Mouse (Mus musculus) hindbrain, postnatal 0 days (tissue): Measurements from ENCODE around the gene Ubb. TPM values are rescaled to one million over a fixed set of nuclear protein-coding genes. Genes with fewer than 3 reads are reported as not detected.
A peak's percentile ranks its signal among the peaks of the same experiment; 100 is the strongest.

Experiments
- ATAC-seq: fragments of 200-750 bp; cut with Nextera tagmentation; 2 replicates; pipeline ENCODE4 v1.8.0; 2017; ENCODE audit warnings: mild to moderate bottlenecking, moderate TSS enrichment, moderate library complexity
- DNase-seq: peaks from one replicate; pipeline ENCODE4 v3.0.0-alpha.2; 2015; ENCODE audit warnings: low spot score
- H3K27ac ChIP-seq: fragments of 300-500 bp; sonication (generic); 2 replicates; pipeline ENCODE4 v1.5.1; 2014; ENCODE audit warnings: mild to moderate bottlenecking
- H3K27me3 ChIP-seq: fragments of 300-500 bp; sonication (generic); 2 replicates; pipeline ENCODE4 v1.6.1; 2014; ENCODE audit warnings: low read length, mixed read lengths; ENCODE audit not compliant: insufficient read depth
- H3K36me3 ChIP-seq: fragments of 300-500 bp; sonication (generic); 2 replicates; pipeline ENCODE4 v1.6.1; 2014; ENCODE audit warnings: low read length, mixed read lengths; ENCODE audit not compliant: insufficient read depth
- H3K4me1 ChIP-seq: fragments of 300-500 bp; sonication (generic); 2 replicates; pipeline ENCODE4 v1.6.1; 2014; ENCODE audit warnings: antibody characterized with exemption, low read length, mixed read lengths; ENCODE audit not compliant: insufficient read depth
- H3K4me2 ChIP-seq: fragments of 300-500 bp; sonication (generic); 2 replicates; pipeline ENCODE4 v1.6.1; 2014; ENCODE audit warnings: low read depth, mild to moderate bottlenecking, low read length, moderate library complexity, mixed read lengths
- H3K4me3 ChIP-seq: fragments of 300-500 bp; sonication (generic); 2 replicates; pipeline ENCODE4 v1.5.1; 2014; ENCODE audit warnings: low read length
- H3K9ac ChIP-seq: fragments of 300-500 bp; sonication (generic); replicated peaks from 2 replicates; pipeline ENCODE4 v1.6.1; 2014; ENCODE audit warnings: mild to moderate bottlenecking, low read length, moderate library complexity, mixed read lengths
- H3K9me3 ChIP-seq: fragments of 300-500 bp; sonication (generic); 2 replicates; pipeline ENCODE4 v1.6.1; 2016; ENCODE audit warnings: low read length, mixed read lengths
- CTCF ChIP-seq: IDR thresholded peaks from 2 replicates; pipeline ENCODE4 v1.5.1; 2016; ENCODE audit warnings: antibody characterized with exemption, control low read depth, low read depth
- WGBS: fragments of 180-500 bp; shearing (Covaris S2); extraction: QIAGEN DNeasy Blood & Tissue Kit; methylation state at CpG from one replicate; pipeline ENCODE4 v1.1.7; 2014; 5-methylcytosine and 5-hydroxymethylcytosine counted together
- polyA plus RNA-seq: library from polyadenylated mRNA; unstranded; fragments of >200 nt; fragmentation: Nextera tagmentation; extraction: Ambion mirVana; gene quantifications from 2 replicates; pipeline ENCODE4 v1.2.1, GENCODE M21; 2015
- total RNA-seq: library from RNA; depleted of rRNA; stranded (reverse); fragments of >200 nt; gene quantifications from 2 replicates; pipeline ENCODE4 v1.2.3, GENCODE M21; 2014

Ubb gene
- total and polyA plus RNA-seq, 2 experiments from 2014 or later, result 1,633 to 4,277 TPM

GRCm38 (mm10) chr11:62538321-62539088 lies 12.5 kb upstream of the Ubb start:
- Histone ChIP-seq H3K4me3 (peak overlapping the region; percentile 84), H3K27ac (peak overlapping the region; percentile 86), H3K36me3 (no peaks in the 10 kb centered on the region), H3K4me2 (peak overlapping the region; percentile 86), H3K4me1 (peaks cover 3% of the 10 kb centered on the region; the same call in 1 of the 2 replicates), H3K9me3 (no peaks in the 10 kb centered on the region), H3K9ac (peak overlapping the region; percentile 97), H3K27me3 (no peaks in the 10 kb centered on the region)
- ATAC-seq (peak; percentile 84), DNase-seq (peak; percentile 66)
- WGBS, result under 1% methylated on average over 68 of the region's 73 CpGs
- no peak for TF ChIP-seq CTCF

- WGBS, result 5% methylated on average over 49 of the region's 57 CpGs
Observed at GRCm38 (mm10) chr11:62539089-62539890, 11.7 kb upstream of the Ubb start, which contains the start of gene Cenpv. Cenpv (minus strand) TSS chr11:62539261.

GRCm38 (mm10) chr11:62540167-62540566 lies 10.8 kb upstream of the Ubb start:
- peaks cover 3% of the 10 kb centered on the region; the same call in 1 of the 2 replicates for H3K4me1 ChIP-seq
- WGBS, result 89% methylated on average over 7 of the region's 7 CpGs
- H3K36me3 ChIP-seq, result no peaks in the 10 kb centered on the region
- H3K4me2 ChIP-seq, result no peak overlapping the region
- H3K9me3 ChIP-seq, result no peaks in the 10 kb centered on the region
- H3K27ac ChIP-seq, result no peak overlapping the region
- ATAC-seq (no peak), DNase-seq (no peak)
- TF ChIP-seq CTCF, result no peak
- H3K27me3 ChIP-seq, result no peaks in the 10 kb centered on the region
- H3K4me3 ChIP-seq, result no peak overlapping the region
- H3K9ac ChIP-seq, result no peak overlapping the region

More at GRCm38 (mm10) chr11:62539089-62539890, 11.7 kb upstream of the Ubb start, which contains the start of gene Cenpv:
- Histone ChIP-seq H3K9me3 (no peaks in the 10 kb centered on the region), H3K9ac (peak within 1 kb of the TSS; percentile 97), H3K4me1 (peaks cover 3% of the 10 kb centered on the region; the same call in 1 of the 2 replicates), H3K4me3 (peak within 1 kb of the TSS; percentile 84), H3K36me3 (no peaks in the 10 kb centered on the region), H3K27me3 (no peaks in the 10 kb centered on the region), H3K4me2 (peak within 1 kb of the TSS; percentile 86), H3K27ac (peak within 1 kb of the TSS; percentile 86)
- DNase-seq, result peak; percentile 83
- ATAC-seq, result peak; percentile 88
- TF ChIP-seq CTCF, result no peak

GRCm38 (mm10) chr11:62540969-62541368 lies 10.0 kb upstream of the Ubb start:
- Histone ChIP-seq H3K4me1 (peaks cover 3% of the 10 kb centered on the region; the same call in 1 of the 2 replicates), H3K4me2 (no peak overlapping the region), H3K27ac (no peak overlapping the region), H3K9me3 (no peaks in the 10 kb centered on the region), H3K36me3 (no peaks in the 10 kb centered on the region), H3K4me3 (no peak overlapping the region), H3K27me3 (no peaks in the 10 kb centered on the region), H3K9ac (no peak overlapping the region)
- no peak for ATAC-seq
- no peak for DNase-seq
- no peak for TF ChIP-seq CTCF
- WGBS, result 44% methylated on average over 2 of the region's 2 CpGs

- no peaks in the 10 kb centered on the region for H3K27me3 ChIP-seq
- TF ChIP-seq CTCF, result no peak
- no peak overlapping the region for H3K27ac ChIP-seq
- H3K9ac ChIP-seq, result no peak overlapping the region
- WGBS, result 87% methylated on average over 8 of the region's 8 CpGs
- H3K36me3 ChIP-seq, result no peaks in the 10 kb centered on the region
- H3K4me3 ChIP-seq, result no peak overlapping the region
- DNase-seq (no peak), ATAC-seq (no peak)
- H3K4me2 ChIP-seq, result no peak overlapping the region
- peaks cover 3% of the 10 kb centered on the region; the same call in 1 of the 2 replicates for H3K4me1 ChIP-seq
- H3K9me3 ChIP-seq, result no peaks in the 10 kb centered on the region
Observed at GRCm38 (mm10) chr11:62541581-62541980, 9.4 kb upstream of the Ubb start.

GRCm38 (mm10) chr11:62543991-62544390 lies 7.0 kb upstream of the Ubb start:
- Histone ChIP-seq H3K9me3 (no peaks in the 10 kb centered on the region), H3K4me1 (no peaks in the 10 kb centered on the region), H3K27me3 (no peaks in the 10 kb centered on the region), H3K9ac (no peak overlapping the region), H3K4me3 (no peak overlapping the region), H3K36me3 (no peaks in the 10 kb centered on the region), H3K27ac (no peak overlapping the region), H3K4me2 (no peak overlapping the region)
- no peak for DNase-seq
- TF ChIP-seq CTCF, result no peak
- no peak for ATAC-seq
- WGBS, result 86% methylated on average over 3 of the region's 3 CpGs
